Mouse (Mus musculus) erythroblast, embryonic 14.5 days (primary cell): ENCODE measurements at regions not wholly inside any gene's neighbourhood (a gene's known extent, or its start where the extent isn't known, plus 50 kb on each side); places are given as distances from the start of the nearest gene placed in this dataset.

ENCODE experiments used
- H3K27me3 ChIP-seq: 2 replicates; pipeline ENCODE4 v1.6.1; 2012; ENCODE audit warnings: inconsistent platforms; ENCODE audit not compliant: control insufficient read depth
- H3K36me3 ChIP-seq: 2 replicates; pipeline ENCODE4 v1.6.1; 2012; ENCODE audit warnings: mild to moderate bottlenecking, inconsistent platforms; ENCODE audit not compliant: control insufficient read depth
- H3K4me1 ChIP-seq: 2 replicates; pipeline ENCODE4 v1.6.1; 2012; ENCODE audit warnings: inconsistent platforms; ENCODE audit not compliant: control insufficient read depth
- H3K4me3 ChIP-seq: replicated peaks from 2 replicates; pipeline ENCODE3; 2012; ENCODE audit warnings: moderate library complexity, mild to moderate bottlenecking, inconsistent platforms
- H3K9me3 ChIP-seq: 2 replicates; pipeline ENCODE4 v1.6.1; 2012; ENCODE audit warnings: low read length, inconsistent platforms, mixed read lengths; ENCODE audit not compliant: control insufficient read depth
- GATA1 ChIP-seq: IDR thresholded peaks from 2 replicates; pipeline ENCODE4 v1.6.1; 2012; ENCODE audit warnings: low read length, inconsistent platforms, mixed read lengths
- TAL1 ChIP-seq: IDR thresholded peaks from 3 replicates; pipeline ENCODE4 v1.6.1; 2012; ENCODE audit warnings: low read length, inconsistent platforms, mixed read lengths

- Histone ChIP-seq H3K4me1 (peaks cover 4% of the 10 kb centered on the region), H3K4me3 (no peak overlapping the region), H3K9me3 (no peaks in the 10 kb centered on the region), H3K36me3 (peaks cover 14% of the 10 kb centered on the region), H3K27me3 (no peaks in the 10 kb centered on the region)
- TF ChIP-seq GATA1: no peak
- no peak for TF ChIP-seq TAL1
Observed at GRCm38 (mm10) chr6:31077779-31078178, 118.9 kb upstream of the Klf14 start.

- Histone ChIP-seq H3K27me3 (no peaks in the 10 kb centered on the region), H3K4me3 (no peak overlapping the region), H3K9me3 (no peaks in the 10 kb centered on the region), H3K4me1 (peaks cover 4% of the 10 kb centered on the region), H3K36me3 (peaks cover 14% of the 10 kb centered on the region)
- TF ChIP-seq TAL1 (no peak), GATA1 (no peak)
Observed at GRCm38 (mm10) chr6:31078413-31078812, 119.5 kb upstream of the Klf14 start.

DNA sequence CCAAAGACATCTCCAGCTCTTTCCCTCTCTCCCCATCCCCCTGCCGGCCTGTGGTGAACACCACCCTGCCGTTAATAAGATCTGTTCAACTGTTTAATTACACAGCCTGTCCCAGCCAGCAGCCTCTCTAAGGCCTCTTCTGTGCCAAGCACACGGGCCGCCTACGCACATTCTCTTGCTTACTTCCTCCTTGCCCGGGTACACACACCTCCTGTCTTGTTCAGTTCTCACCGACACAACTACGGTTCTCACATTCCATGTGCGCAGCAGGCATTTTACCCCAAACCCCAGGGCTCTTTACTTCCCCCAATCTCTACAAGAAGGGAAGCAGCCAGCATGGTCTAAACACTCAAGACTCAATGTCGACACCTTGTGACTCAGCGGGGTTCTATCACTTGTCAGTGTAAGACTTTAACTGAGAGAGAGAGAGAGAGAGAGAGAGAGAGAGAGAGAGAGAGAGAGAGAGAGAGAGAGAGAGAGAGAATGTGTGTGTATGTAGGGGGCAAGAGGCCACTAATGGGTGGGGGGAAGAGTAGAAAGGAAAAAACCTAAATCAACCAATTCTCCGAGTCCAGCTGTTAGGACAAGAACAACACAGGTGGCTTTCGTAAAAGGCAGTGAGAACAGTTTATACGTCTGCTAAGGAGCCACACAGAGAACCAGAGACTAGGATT, 120.8 kb upstream of the Klf14 start:
- Histone ChIP-seq H3K4me3 (no peak overlapping the region), H3K36me3 (peaks cover 14% of the 10 kb centered on the region), H3K4me1 (peaks cover 4% of the 10 kb centered on the region), H3K9me3 (no peaks in the 10 kb centered on the region), H3K27me3 (no peaks in the 10 kb centered on the region)
- TF ChIP-seq TAL1: no peak
- TF ChIP-seq GATA1: no peak

DNA sequence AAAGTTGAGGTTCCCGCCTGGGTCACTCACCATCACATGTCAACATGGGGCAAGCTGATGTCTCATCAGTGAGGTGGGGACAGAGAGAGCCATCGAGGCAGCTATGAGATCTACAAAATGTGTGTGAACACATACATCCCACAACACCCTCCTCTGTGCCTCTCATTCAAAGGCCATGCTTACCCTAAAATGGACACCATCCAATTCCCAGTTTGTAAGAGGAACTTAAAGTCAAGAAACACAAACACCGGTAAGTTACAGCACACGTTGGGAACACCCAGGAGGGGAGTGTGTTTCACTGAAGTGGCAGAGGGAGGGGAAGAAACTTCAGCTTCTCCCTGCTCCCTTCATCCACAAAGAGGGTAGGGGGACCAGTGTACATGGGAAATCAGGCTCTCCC, 121.4 kb upstream of the Klf14 start:
- H3K4me1 ChIP-seq: peaks cover 10% of the 10 kb centered on the region
- H3K36me3 ChIP-seq: peaks cover 17% of the 10 kb centered on the region
- no peaks in the 10 kb centered on the region for H3K27me3 ChIP-seq
- no peak overlapping the region for H3K4me3 ChIP-seq
- no peaks in the 10 kb centered on the region for H3K9me3 ChIP-seq
- TF ChIP-seq GATA1: no peak
- TF ChIP-seq TAL1: no peak

DNA sequence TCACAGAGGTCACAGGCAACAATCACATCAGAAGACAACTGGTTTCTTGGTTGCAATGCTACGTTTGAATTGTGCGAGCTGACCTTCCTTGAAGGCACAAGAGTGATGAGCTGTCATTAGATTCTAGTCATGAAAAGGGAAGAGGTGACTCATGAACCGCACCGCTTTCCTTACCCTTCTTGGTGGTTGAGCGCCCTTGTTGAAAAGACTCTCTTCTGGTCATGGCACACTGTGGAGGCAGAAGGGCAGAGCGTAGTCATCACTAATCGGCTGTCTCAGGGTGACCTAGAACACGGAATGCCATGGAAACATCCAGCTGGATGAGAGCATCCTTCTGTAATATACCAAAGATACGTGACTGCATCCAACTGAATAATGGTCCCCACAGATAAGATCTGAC, 121.8 kb upstream of the Klf14 start:
- TF ChIP-seq TAL1 (no peak), GATA1 (no peak)
- Histone ChIP-seq H3K4me1 (peaks cover 13% of the 10 kb centered on the region), H3K9me3 (no peaks in the 10 kb centered on the region), H3K27me3 (no peaks in the 10 kb centered on the region), H3K4me3 (no peak overlapping the region), H3K36me3 (peaks cover 17% of the 10 kb centered on the region)

- Histone ChIP-seq H3K4me1 (peaks cover 18% of the 10 kb centered on the region), H3K4me3 (no peak overlapping the region), H3K27me3 (no peaks in the 10 kb centered on the region), H3K36me3 (peaks cover 17% of the 10 kb centered on the region), H3K9me3 (no peaks in the 10 kb centered on the region)
- no peak for TF ChIP-seq GATA1
- TF ChIP-seq TAL1: no peak
Observed at GRCm38 (mm10) chr6:31081238-31081637, 122.4 kb upstream of the Klf14 start.

DNA sequence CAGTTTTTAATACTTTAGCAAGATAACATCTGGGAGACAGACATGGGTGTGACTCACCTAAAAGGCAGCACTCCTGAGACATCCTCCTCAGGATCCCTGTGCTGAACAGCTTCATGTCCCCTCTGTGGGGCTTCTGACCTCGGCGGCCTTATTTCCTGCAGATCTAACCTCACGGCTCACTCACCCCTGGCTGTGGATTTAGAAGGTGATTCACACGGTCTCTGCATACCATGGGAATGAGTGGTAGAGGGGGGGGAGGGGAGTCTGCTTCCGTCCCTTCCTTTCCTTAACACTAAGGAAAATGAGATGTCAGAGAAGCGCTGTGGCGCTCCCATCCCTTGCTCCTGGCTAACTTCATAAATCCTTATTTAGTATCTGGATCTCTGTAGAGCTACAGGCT, 123.1 kb upstream of the Klf14 start:
- TF ChIP-seq TAL1: no peak
- no peak for TF ChIP-seq GATA1

GRCm38 (mm10) chr6:31082613-31083470, 124.0 kb upstream of the Klf14 start:
- peaks cover 17% of the 10 kb centered on the region for H3K36me3 ChIP-seq

More for the DNA sequence above, 123.1 kb upstream of the Klf14 start:
- Histone ChIP-seq H3K4me1 (peaks cover 24% of the 10 kb centered on the region), H3K4me3 (no peak overlapping the region), H3K9me3 (no peaks in the 10 kb centered on the region), H3K27me3 (no peaks in the 10 kb centered on the region), H3K36me3 (peaks cover 17% of the 10 kb centered on the region)

DNA sequence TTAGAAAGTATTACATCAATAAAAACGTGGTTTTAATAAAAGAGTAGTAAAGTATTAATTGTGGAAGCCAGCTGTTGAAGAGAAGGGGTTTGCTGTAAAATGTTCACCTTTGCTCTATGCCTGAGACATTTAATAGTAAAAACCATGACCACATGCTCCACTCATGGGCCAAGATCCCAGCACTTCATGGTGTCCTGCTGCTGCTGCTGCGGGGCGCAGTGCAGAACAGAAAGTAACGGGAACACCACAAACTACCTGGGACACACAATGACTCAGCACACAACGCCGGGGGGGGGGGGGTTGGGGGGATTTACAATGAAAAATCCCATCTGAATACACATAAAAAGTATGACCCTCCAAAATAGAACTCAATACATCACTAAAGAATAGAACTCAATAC, 124.8 kb upstream of the Klf14 start:
- no peak overlapping the region for H3K4me3 ChIP-seq
- TF ChIP-seq GATA1 (no peak), TAL1 (no peak)
- peaks cover 22% of the 10 kb centered on the region for H3K4me1 ChIP-seq
- no peaks in the 10 kb centered on the region for H3K9me3 ChIP-seq
- H3K36me3 ChIP-seq: peaks cover 17% of the 10 kb centered on the region
- no peaks in the 10 kb centered on the region for H3K27me3 ChIP-seq

More at GRCm38 (mm10) chr6:31082613-31083470, 124.0 kb upstream of the Klf14 start:
- no peak overlapping the region for H3K4me3 ChIP-seq
- no peak for TF ChIP-seq TAL1
- no peak for TF ChIP-seq GATA1
- H3K4me1 ChIP-seq: peaks cover 24% of the 10 kb centered on the region
- H3K27me3 ChIP-seq: no peaks in the 10 kb centered on the region
- no peaks in the 10 kb centered on the region for H3K9me3 ChIP-seq
